Mouse (Mus musculus): ENCODE measurements around the gene Smg9. TPM values are rescaled to one million over a fixed set of nuclear protein-coding genes. Genes with fewer than 3 reads are reported as not detected.
A peak's percentile ranks its signal among the peaks of the same experiment; 100 is the strongest.

Smg9 gene
- polyA plus RNA-seq, 1 experiment from 2014 or later: 17.5 TPM

- WGBS (ENCODE audit: insufficient replicate concordance): 45% methylated on average over 5 of the region's 5 CpGs
- Histone ChIP-seq H3K4me2 (no peak overlapping the region), H3K27me3 (ENCODE audit: control insufficient read depth, insufficient read depth, low read length) (no peaks in the 10 kb centered on the region), H3K4me3 (ENCODE audit: low read depth, low read length) (no peak overlapping the region), H3K9ac (ENCODE audit: low read depth, low read length) (no peak overlapping the region), H3K4me1 (ENCODE audit: control insufficient read depth, insufficient read depth, low read length) (no peaks in the 10 kb centered on the region), H3K27ac (ENCODE audit: low read depth, low read length) (no peak overlapping the region), H3K36me3 (ENCODE audit: control insufficient read depth, insufficient read depth, low read length) (peaks cover 16% of the 10 kb centered on the region), H3K9me3 (replicated peaks; ENCODE audit: control insufficient read depth, low read length) (peaks cover 2% of the 10 kb centered on the region)
- no peak for ATAC-seq (replicated peaks; ENCODE audit: insufficient number of reproducible peaks, low FRiP score, low TSS enrichment)
These were observed 7.3 kb downstream of the Smg9 start for GRCm38 (mm10) chr7:24406528-24407344.

DNA sequence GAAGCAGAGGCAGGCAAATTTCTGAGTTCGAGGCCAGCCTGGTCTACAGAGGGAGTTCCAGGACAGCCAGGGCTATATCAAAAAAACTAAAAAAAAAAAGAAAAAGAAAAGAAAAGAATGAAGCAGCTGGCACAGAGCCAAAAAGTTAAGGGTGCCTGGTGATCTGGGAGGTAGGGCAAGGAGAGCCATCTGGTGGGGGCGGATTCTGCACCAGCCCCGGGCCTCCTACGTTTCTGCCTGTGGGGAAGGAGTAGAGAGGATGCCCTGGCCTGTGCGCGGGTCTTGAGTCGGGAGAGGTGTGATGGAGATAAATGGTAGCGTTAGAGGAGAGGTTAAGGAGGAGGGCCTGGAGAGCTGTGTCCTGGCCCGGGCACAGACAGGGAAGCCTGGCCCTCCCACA is 8.8 kb downstream of the Smg9 start:
- Histone ChIP-seq H3K4me2 (no peak overlapping the region), H3K27me3 (ENCODE audit: control insufficient read depth, insufficient read depth, low read length) (no peaks in the 10 kb centered on the region), H3K4me1 (ENCODE audit: control insufficient read depth, insufficient read depth, low read length) (no peaks in the 10 kb centered on the region), H3K36me3 (ENCODE audit: control insufficient read depth, insufficient read depth, low read length) (peaks cover 12% of the 10 kb centered on the region), H3K9ac (ENCODE audit: low read depth, low read length) (no peak overlapping the region), H3K27ac (ENCODE audit: low read depth, low read length) (no peak overlapping the region), H3K4me3 (ENCODE audit: low read depth, low read length) (no peak overlapping the region), H3K9me3 (replicated peaks; ENCODE audit: control insufficient read depth, low read length) (no peaks in the 10 kb centered on the region)
- no peak for ATAC-seq (replicated peaks; ENCODE audit: insufficient number of reproducible peaks, low FRiP score, low TSS enrichment)
- 83% methylated on average over 9 of the region's 9 CpGs for WGBS (ENCODE audit: insufficient replicate concordance)

- Histone ChIP-seq H3K4me1 (ENCODE audit: control insufficient read depth, insufficient read depth, low read length) (peaks cover 3% of the 10 kb centered on the region; the same call in 1 of the 2 replicates), H3K9me3 (replicated peaks; ENCODE audit: control insufficient read depth, low read length) (no peaks in the 10 kb centered on the region), H3K4me3 (ENCODE audit: low read depth, low read length) (no peak overlapping the region), H3K27me3 (ENCODE audit: control insufficient read depth, insufficient read depth, low read length) (no peaks in the 10 kb centered on the region), H3K36me3 (ENCODE audit: control insufficient read depth, insufficient read depth, low read length) (0 out of 2 replicates have a peak, but pooled peaks cover 5% of the 10 kb centered on the region), H3K4me2 (no peak overlapping the region), H3K27ac (ENCODE audit: low read depth, low read length) (no peak overlapping the region), H3K9ac (ENCODE audit: low read depth, low read length) (no peak overlapping the region)
- WGBS (ENCODE audit: insufficient replicate concordance): 95% methylated on average over 6 of the region's 6 CpGs
- ATAC-seq (replicated peaks; ENCODE audit: insufficient number of reproducible peaks, low FRiP score, low TSS enrichment): no peak
These were observed 10.7 kb downstream of the Smg9 start for GRCm38 (mm10) chr7:24410123-24410522.

- H3K27ac ChIP-seq (ENCODE audit: low read depth, low read length): no peak overlapping the region
- H3K9me3 ChIP-seq (replicated peaks; ENCODE audit: control insufficient read depth, low read length): no peaks in the 10 kb centered on the region
- 67% methylated on average over 3 of the region's 3 CpGs for WGBS (ENCODE audit: insufficient replicate concordance)
- 0 out of 2 replicates have a peak, but pooled peaks cover 5% of the 10 kb centered on the region for H3K36me3 ChIP-seq (ENCODE audit: control insufficient read depth, insufficient read depth, low read length)
- H3K4me3 ChIP-seq (ENCODE audit: low read depth, low read length): no peak overlapping the region
- H3K4me2 ChIP-seq: no peak overlapping the region
- no peak for ATAC-seq (replicated peaks; ENCODE audit: insufficient number of reproducible peaks, low FRiP score, low TSS enrichment)
- H3K9ac ChIP-seq (ENCODE audit: low read depth, low read length): no peak overlapping the region
- peaks cover 3% of the 10 kb centered on the region; the same call in 1 of the 2 replicates for H3K4me1 ChIP-seq (ENCODE audit: control insufficient read depth, insufficient read depth, low read length)
- no peaks in the 10 kb centered on the region for H3K27me3 ChIP-seq (ENCODE audit: control insufficient read depth, insufficient read depth, low read length)
These were observed 11.4 kb downstream of the Smg9 start for GRCm38 (mm10) chr7:24410831-24411230.

DNA sequence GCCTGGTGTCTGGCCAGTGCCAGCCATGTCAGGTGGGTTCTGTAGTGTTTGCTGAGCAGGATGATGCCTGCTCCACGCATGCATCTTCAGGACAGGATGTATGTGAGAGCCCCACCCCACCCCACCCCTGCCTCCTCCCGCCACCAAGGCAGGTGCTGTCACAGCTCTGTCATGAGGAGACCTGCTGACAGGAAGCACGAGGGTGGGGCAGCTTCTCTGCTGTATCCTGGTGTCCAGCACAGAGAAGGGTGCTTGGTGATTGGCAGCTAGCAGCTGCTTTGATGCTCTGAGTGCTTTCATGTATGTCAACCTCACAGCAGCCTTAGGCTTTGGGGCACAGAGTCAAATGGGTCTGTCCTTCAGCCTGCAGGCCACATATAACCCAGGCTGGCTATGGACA is 14.2 kb downstream of the Smg9 start:
- Histone ChIP-seq H3K4me1 (ENCODE audit: control insufficient read depth, insufficient read depth, low read length) (peaks cover 3% of the 10 kb centered on the region; the same call in 1 of the 2 replicates), H3K9ac (ENCODE audit: low read depth, low read length) (no peak overlapping the region), H3K9me3 (replicated peaks; ENCODE audit: control insufficient read depth, low read length) (no peaks in the 10 kb centered on the region), H3K36me3 (ENCODE audit: control insufficient read depth, insufficient read depth, low read length) (peaks cover 3% of the 10 kb centered on the region; the same call in 1 of the 2 replicates), H3K4me3 (ENCODE audit: low read depth, low read length) (no peak overlapping the region), H3K27ac (ENCODE audit: low read depth, low read length) (no peak overlapping the region), H3K27me3 (ENCODE audit: control insufficient read depth, insufficient read depth, low read length) (no peaks in the 10 kb centered on the region), H3K4me2 (no peak overlapping the region)
- ATAC-seq (replicated peaks; ENCODE audit: insufficient number of reproducible peaks, low FRiP score, low TSS enrichment): no peak
- 73% methylated on average over 3 of the region's 3 CpGs for WGBS (ENCODE audit: insufficient replicate concordance)

GRCm38 (mm10) chr7:24415261-24415660 is 15.8 kb downstream of the Smg9 start:
- peak overlapping the region; percentile 65 for H3K27ac ChIP-seq (ENCODE audit: low read depth, low read length)
- no peak overlapping the region for H3K9ac ChIP-seq (ENCODE audit: low read depth, low read length)
- no peak overlapping the region for H3K4me3 ChIP-seq (ENCODE audit: low read depth, low read length)
- no peak overlapping the region for H3K4me2 ChIP-seq
- H3K27me3 ChIP-seq (ENCODE audit: control insufficient read depth, insufficient read depth, low read length): no peaks in the 10 kb centered on the region
- no peaks in the 10 kb centered on the region for H3K9me3 ChIP-seq (replicated peaks; ENCODE audit: control insufficient read depth, low read length)
- 56% methylated on average over 7 of the region's 7 CpGs for WGBS (ENCODE audit: insufficient replicate concordance)
- H3K4me1 ChIP-seq (ENCODE audit: control insufficient read depth, insufficient read depth, low read length): peaks cover 3% of the 10 kb centered on the region; the same call in 1 of the 2 replicates
- H3K36me3 ChIP-seq (ENCODE audit: control insufficient read depth, insufficient read depth, low read length): peaks cover 3% of the 10 kb centered on the region; the same call in 1 of the 2 replicates
- no peak for ATAC-seq (replicated peaks; ENCODE audit: insufficient number of reproducible peaks, low FRiP score, low TSS enrichment)

GRCm38 (mm10) chr7:24419579-24419978 is 20.2 kb downstream of the Smg9 start:
- no peak overlapping the region for H3K27ac ChIP-seq (ENCODE audit: low read depth, low read length)
- H3K4me1 ChIP-seq (ENCODE audit: control insufficient read depth, insufficient read depth, low read length): peaks cover 2% of the 10 kb centered on the region; the same call in 1 of the 2 replicates
- H3K36me3 ChIP-seq (ENCODE audit: control insufficient read depth, insufficient read depth, low read length): peaks cover 5% of the 10 kb centered on the region
- no peak overlapping the region for H3K9ac ChIP-seq (ENCODE audit: low read depth, low read length)
- 73% methylated on average over 8 of the region's 8 CpGs for WGBS (ENCODE audit: insufficient replicate concordance)
- H3K4me2 ChIP-seq: no peak overlapping the region
- H3K27me3 ChIP-seq (ENCODE audit: control insufficient read depth, insufficient read depth, low read length): no peaks in the 10 kb centered on the region
- no peaks in the 10 kb centered on the region for H3K9me3 ChIP-seq (replicated peaks; ENCODE audit: control insufficient read depth, low read length)
- no peak for ATAC-seq (replicated peaks; ENCODE audit: insufficient number of reproducible peaks, low FRiP score, low TSS enrichment)
- no peak overlapping the region for H3K4me3 ChIP-seq (ENCODE audit: low read depth, low read length)

DNA sequence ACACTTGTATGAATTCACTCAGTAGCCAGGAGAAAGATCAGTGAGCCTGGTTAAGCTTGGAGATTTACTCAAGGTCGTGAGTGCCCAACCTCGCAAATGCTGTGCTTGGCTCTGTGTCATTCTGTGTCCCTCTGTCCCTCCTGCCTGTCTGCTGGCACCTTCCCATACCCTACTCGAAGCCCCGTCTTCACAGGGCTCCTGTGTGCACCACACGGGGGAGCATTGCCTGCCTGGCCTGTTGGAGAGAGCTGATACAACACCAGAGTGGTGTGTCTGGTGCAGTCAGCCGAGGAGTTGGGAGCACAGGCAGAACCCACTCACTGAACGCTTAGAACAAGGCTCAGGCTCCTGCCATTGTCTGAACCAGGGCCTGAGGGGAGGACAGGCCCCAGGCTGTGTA is 22.2 kb downstream of the Smg9 start:
- H3K4me2 ChIP-seq: no peak overlapping the region
- H3K4me3 ChIP-seq (ENCODE audit: low read depth, low read length): no peak overlapping the region
- no peak for ATAC-seq (replicated peaks; ENCODE audit: insufficient number of reproducible peaks, low FRiP score, low TSS enrichment)
- no peaks in the 10 kb centered on the region for H3K27me3 ChIP-seq (ENCODE audit: control insufficient read depth, insufficient read depth, low read length)
- H3K4me1 ChIP-seq (ENCODE audit: control insufficient read depth, insufficient read depth, low read length): peaks cover 4% of the 10 kb centered on the region; the same call in 1 of the 2 replicates
- H3K9me3 ChIP-seq (replicated peaks; ENCODE audit: control insufficient read depth, low read length): no peaks in the 10 kb centered on the region
- WGBS (ENCODE audit: insufficient replicate concordance): 70% methylated on average over 7 of the region's 7 CpGs
- H3K36me3 ChIP-seq (ENCODE audit: control insufficient read depth, insufficient read depth, low read length): peaks cover 5% of the 10 kb centered on the region
- no peak overlapping the region for H3K9ac ChIP-seq (ENCODE audit: low read depth, low read length)
- no peak overlapping the region for H3K27ac ChIP-seq (ENCODE audit: low read depth, low read length)

All from heart, embryonic 11.5 days (tissue).